Mouse (Mus musculus): ENCODE data around the gene Crocc2. TPM values are rescaled to one million over a fixed set of nuclear protein-coding genes. Genes with fewer than 3 reads are reported as not detected.

The Crocc2 gene
- polyA plus RNA-seq, 1 experiment from 2014 or later = 0.18 TPM

GRCm38 (mm10) chr1:93225731-93226520 is 57.4 kb downstream of the Crocc2 start:
- no peak overlapping the region for H3K9ac ChIP-seq (replicated peaks)
- no peak overlapping the region for H3K4me3 ChIP-seq
- H3K27me3 ChIP-seq = peaks cover 13% of the 10 kb centered on the region
- no peaks in the 10 kb centered on the region for H3K4me1 ChIP-seq
- ATAC-seq (ENCODE audit: low FRiP score, low read depth) = no peak
- no peak overlapping the region for H3K27ac ChIP-seq (replicated peaks)
- no peaks in the 10 kb centered on the region for H3K36me3 ChIP-seq
- 84% methylated on average over 5 of the region's 5 CpGs for WGBS
- H3K4me2 ChIP-seq (replicated peaks) = no peak overlapping the region
- H3K9me3 ChIP-seq = no peaks in the 10 kb centered on the region

- ATAC-seq (ENCODE audit: low FRiP score, low read depth) = no peak
- H3K9ac ChIP-seq (replicated peaks) = no peak overlapping the region
- no peak overlapping the region for H3K27ac ChIP-seq (replicated peaks)
- H3K27me3 ChIP-seq = peaks cover 13% of the 10 kb centered on the region
- no peak overlapping the region for H3K4me3 ChIP-seq
- H3K9me3 ChIP-seq = no peaks in the 10 kb centered on the region
- 75% methylated on average over 7 of the region's 7 CpGs for WGBS
- no peak overlapping the region for H3K4me2 ChIP-seq (replicated peaks)
- H3K4me1 ChIP-seq = no peaks in the 10 kb centered on the region
- no peaks in the 10 kb centered on the region for H3K36me3 ChIP-seq
Measured at GRCm38 (mm10) chr1:93227303-93227975, 58.9 kb downstream of the Crocc2 start.

DNA sequence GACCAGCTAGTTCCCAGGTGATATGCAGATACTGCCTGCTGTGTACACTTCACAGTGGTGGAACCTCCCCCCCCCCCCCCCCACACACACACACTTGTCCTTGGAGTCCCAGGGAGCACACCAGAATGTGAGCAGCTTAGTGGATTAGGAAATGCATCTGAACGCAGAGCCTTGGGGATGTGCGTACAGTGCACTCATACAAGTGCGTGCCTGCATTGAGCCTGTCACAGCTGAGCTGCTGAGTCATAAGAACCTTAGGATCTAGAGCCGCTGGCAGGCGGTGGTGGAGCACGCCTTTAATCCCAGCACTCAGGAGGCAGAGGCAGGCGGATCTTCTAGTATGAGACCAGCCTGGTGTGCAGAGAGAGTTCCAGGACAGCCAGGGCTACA is 59.4 kb downstream of the Crocc2 start:
- no peaks in the 10 kb centered on the region for H3K9me3 ChIP-seq
- no peak overlapping the region for H3K4me2 ChIP-seq (replicated peaks)
- no peaks in the 10 kb centered on the region for H3K36me3 ChIP-seq
- ATAC-seq (ENCODE audit: low FRiP score, low read depth) = no peak
- no peak overlapping the region for H3K9ac ChIP-seq (replicated peaks)
- H3K27ac ChIP-seq (replicated peaks) = no peak overlapping the region
- H3K4me1 ChIP-seq = no peaks in the 10 kb centered on the region
- 91% methylated on average over 7 of the region's 7 CpGs for WGBS
- peaks cover 14% of the 10 kb centered on the region for H3K27me3 ChIP-seq
- no peak overlapping the region for H3K4me3 ChIP-seq

DNA sequence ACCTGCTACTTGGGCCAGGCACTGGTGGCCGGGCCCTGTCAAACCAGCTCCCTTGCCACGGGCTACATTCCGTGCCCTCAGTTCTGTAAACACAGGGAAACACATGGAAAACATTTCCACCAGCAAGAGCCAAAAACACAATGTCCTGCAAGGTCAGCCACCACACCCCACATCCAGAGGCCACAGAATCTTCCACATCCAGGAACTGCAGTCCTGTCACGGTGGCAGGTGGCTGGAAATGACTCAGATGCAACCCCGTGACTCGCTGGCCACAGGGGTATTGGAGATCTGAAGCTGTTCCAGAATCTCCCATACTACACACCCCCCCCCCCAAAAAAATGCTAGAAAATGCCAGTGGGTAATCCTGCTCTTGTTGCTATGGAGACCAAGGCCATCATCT is 60.7 kb downstream of the Crocc2 start:
- peaks cover 11% of the 10 kb centered on the region for H3K27me3 ChIP-seq
- no peak overlapping the region for H3K4me3 ChIP-seq
- no peaks in the 10 kb centered on the region for H3K4me1 ChIP-seq
- WGBS = 91% methylated on average over 6 of the region's 6 CpGs
- H3K36me3 ChIP-seq = no peaks in the 10 kb centered on the region
- H3K27ac ChIP-seq (replicated peaks) = no peak overlapping the region
- ATAC-seq (ENCODE audit: low FRiP score, low read depth) = no peak
- H3K9ac ChIP-seq (replicated peaks) = no peak overlapping the region
- no peaks in the 10 kb centered on the region for H3K9me3 ChIP-seq
- H3K4me2 ChIP-seq (replicated peaks) = no peak overlapping the region

DNA sequence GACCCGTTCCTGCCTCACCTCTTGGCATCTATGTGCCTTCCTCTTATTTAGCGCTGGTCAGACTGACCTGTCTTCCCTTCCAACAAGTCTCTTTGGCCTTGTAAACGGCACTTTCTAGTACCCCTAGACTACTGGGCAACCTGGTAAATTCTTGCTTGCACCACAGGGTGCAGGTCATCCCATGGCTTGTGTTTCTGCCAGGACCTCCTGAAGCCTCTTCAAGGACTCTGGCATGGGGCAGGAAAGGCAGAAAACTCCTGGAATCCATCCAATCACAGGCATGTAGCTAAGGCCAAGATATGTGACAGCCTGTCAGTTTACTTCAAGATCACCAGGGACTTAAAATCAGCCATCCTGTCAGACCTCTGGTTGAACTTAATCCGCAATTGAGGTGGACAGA is 61.1 kb downstream of the Crocc2 start:
- 84% methylated on average over 4 of the region's 4 CpGs for WGBS
- Histone ChIP-seq H3K4me1 (no peaks in the 10 kb centered on the region), H3K4me3 (no peak overlapping the region), H3K9ac (replicated peaks) (no peak overlapping the region), H3K4me2 (replicated peaks) (no peak overlapping the region), H3K36me3 (no peaks in the 10 kb centered on the region), H3K27ac (replicated peaks) (no peak overlapping the region), H3K27me3 (peaks cover 15% of the 10 kb centered on the region), H3K9me3 (no peaks in the 10 kb centered on the region)
- ATAC-seq (ENCODE audit: low FRiP score, low read depth) = no peak

DNA sequence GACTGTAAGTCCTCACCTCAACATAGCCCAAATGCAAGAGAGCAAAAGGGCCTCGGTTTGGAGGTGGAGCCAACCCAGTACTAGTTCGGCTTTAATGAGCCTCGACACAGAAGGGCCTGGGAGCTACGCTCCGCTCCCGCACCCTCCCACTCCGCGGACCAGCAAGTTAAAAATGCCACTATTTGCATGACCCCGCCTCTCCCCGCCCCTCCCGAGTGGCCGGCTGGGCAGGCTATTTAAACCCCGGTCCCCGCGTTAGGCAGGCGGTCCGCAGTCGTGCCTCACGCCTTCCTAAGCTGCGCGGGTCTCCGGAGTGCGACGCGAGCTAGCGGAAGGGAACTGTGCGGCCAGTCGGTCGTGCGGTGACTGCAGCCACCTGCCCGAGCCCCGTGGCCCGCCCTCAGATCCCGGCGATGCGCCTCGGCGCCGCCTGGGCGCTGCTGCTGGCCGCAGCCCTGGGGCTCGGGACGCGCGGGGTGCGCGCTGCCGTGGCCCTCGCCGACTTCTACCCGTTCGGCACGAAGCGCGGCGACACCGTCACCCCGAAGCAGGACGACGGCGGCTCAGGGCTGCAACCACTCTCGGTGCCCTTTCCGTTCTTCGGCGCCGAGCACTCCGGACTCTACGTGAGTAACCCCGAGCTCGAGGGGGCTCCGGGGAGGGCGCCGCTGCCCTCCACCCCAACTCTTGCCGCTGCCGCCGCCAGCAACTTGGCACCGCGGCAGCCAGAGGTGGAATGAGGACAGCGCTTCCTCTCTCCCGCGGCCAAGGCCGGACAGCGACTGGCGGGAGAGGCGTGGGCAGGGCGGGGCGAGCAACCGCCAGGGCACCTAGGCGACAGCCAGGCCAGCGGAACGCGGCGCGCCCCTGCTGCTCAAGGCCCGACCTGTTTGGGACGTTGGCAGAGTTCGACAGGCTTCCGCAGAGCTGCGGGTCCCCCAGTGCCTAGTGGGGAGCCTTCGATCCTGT is 67.3 kb downstream of the Crocc2 start, which contains the start of gene Sned1:
Sned1 (plus strand) TSS at position 266 of the 969 bp plus-strand sequence.
- Histone ChIP-seq H3K36me3 (no peaks in the 10 kb centered on the region), H3K4me1 (peaks cover 14% of the 10 kb centered on the region), H3K27me3 (peaks cover 58% of the 10 kb centered on the region), H3K4me2 (replicated peaks) (peak within 1 kb of the TSS; percentile 95), H3K27ac (replicated peaks) (no peak within 1 kb of the TSS), H3K4me3 (peak within 1 kb of the TSS; percentile 49), H3K9me3 (no peaks in the 10 kb centered on the region), H3K9ac (replicated peaks) (peak within 1 kb of the TSS; percentile 48)
- under 1% methylated on average over 100 of the region's 100 CpGs for WGBS
- peak; percentile 89 for ATAC-seq (ENCODE audit: low FRiP score, low read depth)

GRCm38 (mm10) chr1:93236545-93236924 is 68.0 kb downstream of the Crocc2 start:
- H3K36me3 ChIP-seq = no peaks in the 10 kb centered on the region
- no peaks in the 10 kb centered on the region for H3K9me3 ChIP-seq
- no peak overlapping the region for H3K27ac ChIP-seq (replicated peaks)
- H3K4me2 ChIP-seq (replicated peaks) = peak overlapping the region; percentile 95
- 7% methylated on average over 3 of the region's 3 CpGs for WGBS
- peak; percentile 28; the same call in 1 of the 2 replicates for ATAC-seq (ENCODE audit: low FRiP score, low read depth)
- no peak overlapping the region for H3K9ac ChIP-seq (replicated peaks)
- peak overlapping the region; percentile 49 for H3K4me3 ChIP-seq
- peaks cover 14% of the 10 kb centered on the region for H3K4me1 ChIP-seq
- H3K27me3 ChIP-seq = peaks cover 58% of the 10 kb centered on the region

DNA sequence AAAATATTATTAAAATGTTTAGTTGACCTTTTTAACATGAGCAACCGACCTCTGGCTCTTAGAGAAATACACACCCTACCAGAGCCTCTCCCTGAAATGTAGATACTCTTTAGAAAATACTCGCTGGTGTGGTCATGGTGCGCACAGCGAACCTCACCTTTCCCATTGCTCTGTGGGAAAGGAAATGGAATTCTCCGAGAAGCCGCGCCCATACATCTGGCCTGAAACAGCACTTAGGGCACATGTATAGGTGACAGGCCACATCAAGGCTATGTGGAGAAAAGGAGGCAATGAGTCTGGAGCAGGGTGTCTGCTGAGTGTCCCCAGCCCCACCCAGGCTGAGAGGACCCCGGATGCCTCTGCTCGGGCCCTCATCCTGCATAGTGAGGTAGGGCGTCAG is 69.2 kb downstream of the Crocc2 start:
- no peak for ATAC-seq (ENCODE audit: low FRiP score, low read depth)
- H3K4me1 ChIP-seq = peaks cover 14% of the 10 kb centered on the region
- no peak overlapping the region for H3K9ac ChIP-seq (replicated peaks)
- no peaks in the 10 kb centered on the region for H3K9me3 ChIP-seq
- no peak overlapping the region for H3K27ac ChIP-seq (replicated peaks)
- H3K4me3 ChIP-seq = no peak overlapping the region
- WGBS = 90% methylated on average over 10 of the region's 10 CpGs
- H3K27me3 ChIP-seq = peaks cover 57% of the 10 kb centered on the region
- no peaks in the 10 kb centered on the region for H3K36me3 ChIP-seq
- no peak overlapping the region for H3K4me2 ChIP-seq (replicated peaks)

DNA sequence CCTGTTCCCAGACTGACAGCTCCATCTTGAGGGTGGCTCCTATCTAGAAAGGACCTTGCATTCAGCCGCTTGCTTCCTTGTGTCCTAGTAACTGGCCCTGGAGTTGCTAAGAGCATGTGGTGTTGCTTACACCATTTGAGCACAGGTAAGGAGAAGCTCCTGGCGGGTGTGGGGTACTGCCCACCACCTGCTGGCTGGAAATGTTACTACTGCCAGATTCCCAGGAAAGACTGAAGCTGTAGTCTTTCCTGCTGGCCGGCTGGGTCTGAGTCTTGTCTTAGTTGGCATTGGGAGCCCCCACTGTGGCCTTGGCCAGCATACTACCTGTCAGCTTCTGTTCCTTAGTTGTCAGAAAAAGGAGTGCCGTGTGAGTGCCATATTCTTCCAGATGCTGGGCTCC is 69.7 kb downstream of the Crocc2 start:
- H3K27me3 ChIP-seq = peaks cover 55% of the 10 kb centered on the region
- no peaks in the 10 kb centered on the region for H3K9me3 ChIP-seq
- no peak overlapping the region for H3K4me2 ChIP-seq (replicated peaks)
- no peak overlapping the region for H3K27ac ChIP-seq (replicated peaks)
- 50% methylated on average over 4 of the region's 4 CpGs for WGBS
- no peak overlapping the region for H3K9ac ChIP-seq (replicated peaks)
- no peak overlapping the region for H3K4me3 ChIP-seq
- ATAC-seq (ENCODE audit: low FRiP score, low read depth) = no peak
- no peaks in the 10 kb centered on the region for H3K36me3 ChIP-seq
- H3K4me1 ChIP-seq = peaks cover 14% of the 10 kb centered on the region

DNA sequence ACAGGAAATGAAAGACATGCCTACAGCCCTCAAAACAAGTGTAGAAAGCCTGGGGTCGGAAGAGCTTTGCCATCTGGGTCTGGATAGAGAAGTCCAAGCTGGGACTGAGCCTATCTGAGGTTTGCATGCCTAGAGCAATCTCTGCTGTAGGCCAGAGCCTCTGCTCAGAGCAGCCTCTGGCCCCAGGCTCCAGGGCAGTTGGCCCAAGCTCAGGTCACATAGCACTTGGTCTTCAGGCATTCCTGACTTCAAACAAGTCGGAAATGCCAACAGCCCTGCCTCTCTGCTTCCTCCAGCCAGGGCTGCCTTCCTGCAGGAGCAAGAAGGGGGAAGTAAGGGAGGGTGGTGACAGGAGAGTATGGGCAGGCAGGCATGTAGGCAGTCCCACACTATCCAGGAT is 77.4 kb downstream of the Crocc2 start:
- Histone ChIP-seq H3K4me1 (no peaks in the 10 kb centered on the region), H3K27me3 (no peaks in the 10 kb centered on the region), H3K4me2 (replicated peaks) (no peak overlapping the region), H3K36me3 (no peaks in the 10 kb centered on the region), H3K9ac (replicated peaks) (no peak overlapping the region), H3K27ac (replicated peaks) (no peak overlapping the region), H3K9me3 (no peaks in the 10 kb centered on the region), H3K4me3 (no peak overlapping the region)
- 75% methylated on average over 2 of the region's 2 CpGs for WGBS
- no peak for ATAC-seq (ENCODE audit: low FRiP score, low read depth)

- no peak for ATAC-seq (ENCODE audit: low FRiP score, low read depth)
Measured at GRCm38 (mm10) chr1:93252586-93252985, 84.1 kb downstream of the Crocc2 start.

GRCm38 (mm10) chr1:93255761-93256160 is 87.2 kb downstream of the Crocc2 start:
- no peak overlapping the region for H3K4me2 ChIP-seq (replicated peaks)
- 92% methylated on average over 7 of the region's 7 CpGs for WGBS
- no peak overlapping the region for H3K9ac ChIP-seq (replicated peaks)
- no peaks in the 10 kb centered on the region for H3K4me1 ChIP-seq
- no peak overlapping the region for H3K27ac ChIP-seq (replicated peaks)
- no peaks in the 10 kb centered on the region for H3K9me3 ChIP-seq
- H3K36me3 ChIP-seq = no peaks in the 10 kb centered on the region
- no peak for ATAC-seq (ENCODE audit: low FRiP score, low read depth)
- no peaks in the 10 kb centered on the region for H3K27me3 ChIP-seq
- H3K4me3 ChIP-seq = no peak overlapping the region

More at GRCm38 (mm10) chr1:93252586-93252985, 84.1 kb downstream of the Crocc2 start:
- 51% methylated on average over 2 of the region's 2 CpGs for WGBS
- H3K27ac ChIP-seq (replicated peaks) = no peak overlapping the region
- no peak overlapping the region for H3K4me2 ChIP-seq (replicated peaks)
- H3K9ac ChIP-seq (replicated peaks) = no peak overlapping the region
- H3K27me3 ChIP-seq = no peaks in the 10 kb centered on the region
- H3K4me3 ChIP-seq = no peak overlapping the region
- H3K36me3 ChIP-seq = no peaks in the 10 kb centered on the region
- H3K4me1 ChIP-seq = no peaks in the 10 kb centered on the region
- H3K9me3 ChIP-seq = no peaks in the 10 kb centered on the region

Data from midbrain, embryonic 12.5 days (tissue).